Mouse (Mus musculus): ENCODE measurements around the gene B4galt3.

DNA sequence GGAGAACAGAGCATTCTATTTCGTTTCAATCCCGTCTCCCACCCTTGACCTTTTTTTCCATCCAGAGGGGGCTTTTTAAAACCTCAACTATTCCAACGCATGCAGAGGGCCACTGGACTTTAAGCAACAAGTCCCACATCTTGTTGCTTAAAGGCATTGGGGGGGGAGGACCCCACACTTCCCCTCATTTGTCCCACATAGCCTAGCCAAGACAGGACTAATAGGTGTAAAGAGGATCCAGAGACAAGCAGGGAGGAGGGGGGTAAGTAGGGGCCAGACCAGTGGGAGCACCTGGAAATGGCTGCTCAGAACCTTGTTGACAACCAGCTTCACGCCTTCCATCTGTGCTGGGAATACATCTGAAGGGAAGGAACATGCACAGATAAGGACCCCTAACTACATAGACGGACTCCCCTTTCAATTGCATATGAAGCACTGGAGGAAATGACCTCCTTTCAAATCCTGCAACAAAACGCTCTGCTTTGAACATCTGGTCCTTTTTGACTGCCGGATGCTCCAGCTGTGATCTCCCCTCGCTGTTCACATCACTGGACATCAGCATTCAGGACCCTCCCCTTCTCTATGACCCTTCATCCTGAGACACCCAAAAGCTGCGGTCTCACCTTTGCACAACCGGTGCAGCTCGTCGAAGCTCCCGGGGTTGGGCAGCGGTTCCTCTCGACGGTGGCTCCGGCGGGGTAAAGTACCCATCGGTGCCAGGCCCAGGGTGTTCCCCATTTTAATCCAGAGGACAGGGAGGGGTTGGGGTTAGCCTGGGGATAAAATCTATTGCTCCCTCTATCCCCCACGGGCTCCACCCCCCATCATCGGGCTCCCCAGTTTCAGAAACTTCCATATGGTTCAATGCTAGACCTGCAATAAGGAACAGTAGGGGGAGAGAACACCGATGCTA, 48.6 kb upstream of the B4galt3 start:
- TF ChIP-seq CTCF (IDR thresholded peaks at IDR 0.05; ENCODE audit: low read depth) (no peak), EP300 (optimal IDR thresholded peaks at IDR 0.05) (no peak)

All from stomach, postnatal 0 days (tissue).